Mouse (Mus musculus) cerebellum, adult (tissue): ENCODE results near the gene Tuba1b.

Source experiments
- ATAC-seq: cut with Nextera tagmentation; 2 replicates; pipeline ENCODE4 v1.9.2; 2017; ENCODE audit warnings: mild to moderate bottlenecking, moderate library complexity, mixed read lengths; ENCODE audit not compliant: insufficient number of reproducible peaks, low FRiP score, low TSS enrichment

Gene Tuba1b

GRCm38 (mm10) chr15:98893940-98894745 is 40.2 kb downstream of the Tuba1b start, which contains the start of gene Rhebl1:
TSS of gene Rhebl1 (minus strand) at chr15:98894540.
- ATAC-seq = no peak; the same call in 1 of the 2 replicates

GRCm38 (mm10) chr15:98893036-98893435 is 41.3 kb downstream of the Tuba1b start:
- ATAC-seq = no peak

- peak; percentile 70; the same call in 1 of the 2 replicates for ATAC-seq
Observed at GRCm38 (mm10) chr15:98891907-98892606, 42.3 kb downstream of the Tuba1b start.

GRCm38 (mm10) chr15:98891198-98891742 is 43.1 kb downstream of the Tuba1b start:
- ATAC-seq = no peak

GRCm38 (mm10) chr15:98887526-98887925 is 46.8 kb downstream of the Tuba1b start:
- ATAC-seq = no peak

GRCm38 (mm10) chr15:98886667-98887387 is 47.5 kb downstream of the Tuba1b start:
- ATAC-seq = no peak

- no peak for ATAC-seq
Observed at GRCm38 (mm10) chr15:98884106-98884505, 50.3 kb downstream of the Tuba1b start.

GRCm38 (mm10) chr15:98883661-98884060 is 50.7 kb downstream of the Tuba1b start:
- ATAC-seq = no peak

GRCm38 (mm10) chr15:98881656-98882008 is 52.7 kb downstream of the Tuba1b start:
- ATAC-seq = peak; percentile 4; the same call in 1 of the 2 replicates
